In genomic region chr6:77475354-77475753, GRCm38 (mm10) we compare ENCODE assay signal across 9 mouse cellular contexts.
DNase-seq lines count a peak whose midpoint lies in the region; ATAC-seq and TF ChIP-seq lines count a peak whose summit lies in the region.
"Had no signal": no experiment of that assay in that cellular context is flagged by ENCODE, and none has a peak within 500 bp of the region (broad histone marks: within the 10 kb centered on the region; RNA-seq: fewer than 3 reads in every experiment).

No protein-coding gene starts in this region.

- no peaks in the 10 kb centered on the region for H3K27me3 ChIP-seq in lung, embryonic 14.5 days (ENCODE audit: insufficient read depth, low read length)
- no peaks in the 10 kb centered on the region for H3K27me3 ChIP-seq in thymus, adult 2 months (ENCODE audit: control insufficient read depth, insufficient read depth, low read length)

- H3K36me3 ChIP-seq in lung, embryonic 14.5 days (ENCODE audit: insufficient read depth) = no peaks in the 10 kb centered on the region
- no peaks in the 10 kb centered on the region for H3K36me3 ChIP-seq in thymus, adult 2 months (ENCODE audit: control insufficient read depth, insufficient read depth, low read length)

- TF ChIP-seq CTCF in lung, embryonic 14.5 days (IDR thresholded peaks at IDR 0.05; ENCODE audit: low read depth) = no peak
- TF ChIP-seq CTCF in lung, adult 2 months (IDR thresholded peaks at IDR 0.05; ENCODE audit: insufficient read depth, low read length) = no peak
- TF ChIP-seq CTCF in thymus, adult 2 months (IDR thresholded peaks at IDR 0.05; ENCODE audit: borderline replicate concordance, control insufficient read depth, extremely low read depth, insufficient read depth, low read length, poor library complexity) = no peak

- no peak overlapping the region for H3K4me3 ChIP-seq in lung, embryonic 14.5 days (ENCODE audit: low read depth, low read length)
- no peak overlapping the region for H3K4me3 ChIP-seq in lung, adult 2 months (replicated peaks; ENCODE audit: extremely low read depth, low read depth, low read length)
- no peak overlapping the region for H3K4me3 ChIP-seq in thymus, adult 2 months (ENCODE audit: control insufficient read depth, insufficient read depth, low read length)
- H3K4me3 ChIP-seq: erythroblast, embryonic 14.5 days had no signal

- 54% methylated on average over 1 of the region's 1 CpGs for WGBS in lung, embryonic 14.5 days
- 31% methylated on average over 1 of the region's 1 CpGs for WGBS in lung, adult 2 months
- WGBS in thymus, adult 2 months = 70% methylated on average over 1 of the region's 1 CpGs

- no peak overlapping the region for H3K27ac ChIP-seq in lung, embryonic 14.5 days (ENCODE audit: low read depth)
- H3K27ac ChIP-seq in thymus, adult 2 months (ENCODE audit: control insufficient read depth, insufficient read depth, low read length) = no peak overlapping the region

- H3K4me1 ChIP-seq in lung, embryonic 14.5 days (ENCODE audit: insufficient read depth) = no peaks in the 10 kb centered on the region
- H3K4me1 ChIP-seq in lung, adult 2 months (ENCODE audit: control insufficient read depth, insufficient read depth, low read length) = no peaks in the 10 kb centered on the region
- H3K4me1 ChIP-seq in thymus, adult 2 months (replicated peaks; ENCODE audit: control insufficient read depth, insufficient read depth, low read length) = no peaks in the 10 kb centered on the region

- peak; percentile 5 for DNase-seq in lung, embryonic 14.5 days
- no peak for DNase-seq in lung, adult 2 months
- DNase-seq in cerebellum, adult 18-20 months = peak; percentile 95 to 97
- DNase-seq in gastrocnemius, postnatal 10 days = peak; percentile 29
- peak; percentile 56 to 58 for DNase-seq in layer of hippocampus, adult 8-10 months (ENCODE audit: low spot score in 2 of 2)
- peak; percentile 67 to 79 for DNase-seq in right cerebral cortex, adult 2 months (ENCODE audit: low spot score in 2 of 2)
- DNase-seq in thymus, adult 2 months = no peak
- DNase-seq in retina, postnatal 1 day = no peak

- ATAC-seq in lung, embryonic 14.5 days (ENCODE audit: insufficient read depth) = no peak

- no peak overlapping the region for H3K4me2 ChIP-seq in lung, embryonic 14.5 days

- no peak overlapping the region for H3K9ac ChIP-seq in lung, embryonic 14.5 days

- no peak for TF ChIP-seq POLR2A in lung, adult 2 months (IDR thresholded peaks at IDR 0.05; ENCODE audit: borderline replicate concordance, extremely low read depth, low read depth, low read length)
- no peak for TF ChIP-seq POLR2A in thymus, adult 2 months (IDR thresholded peaks at IDR 0.05; ENCODE audit: control insufficient read depth, extremely low read depth, insufficient read depth, low read length, poor library complexity)

- H3K9me3 ChIP-seq in lung, embryonic 14.5 days (ENCODE audit: low read depth, low read length) = no peaks in the 10 kb centered on the region

Comparison
In these comparisons a context has a peak if more than half of its experiments do, and no peak if none do; other contexts are left out.
1. DNase-seq: peak in lung, embryonic 14.5 days (single experiment), cerebellum, adult 18-20 months (2 of 2), gastrocnemius, postnatal 10 days (single experiment), layer of hippocampus, adult 8-10 months (2 of 2) and right cerebral cortex, adult 2 months (2 of 2); none in lung, adult 2 months (single experiment), thymus, adult 2 months (single experiment) and retina, postnatal 1 day (single experiment).